Mouse (Mus musculus) hindbrain, embryonic 10.5 days (tissue): ENCODE data around the gene Rom1. TPM values are rescaled to one million over a fixed set of nuclear protein-coding genes. Genes with fewer than 3 reads are reported as not detected.

Source experiments
- DNase-seq: peaks from one replicate; pipeline ENCODE4 v3.0.0-alpha.2; 2017; ENCODE audit warnings: low spot score
- H3K27ac ChIP-seq: fragments of 300-500 bp; sonication (generic); 2 replicates; pipeline ENCODE4 v1.5.1; 2016; ENCODE audit warnings: mild to moderate bottlenecking, moderate library complexity
- H3K27me3 ChIP-seq: fragments of 300-500 bp; sonication (generic); 2 replicates; pipeline ENCODE4 v1.6.1; 2016; ENCODE audit warnings: mild to moderate bottlenecking; ENCODE audit not compliant: poor library complexity, insufficient read depth, severe bottlenecking
- H3K36me3 ChIP-seq: fragments of 300-500 bp; sonication (generic); 2 replicates; pipeline ENCODE4 v1.6.1; 2016; ENCODE audit warnings: mild to moderate bottlenecking, moderate library complexity
- H3K4me1 ChIP-seq: fragments of 300-500 bp; sonication (generic); replicated peaks from 2 replicates; pipeline ENCODE4 v1.6.1; 2016; ENCODE audit warnings: mild to moderate bottlenecking
- H3K4me3 ChIP-seq: fragments of 300-500 bp; sonication (generic); 2 replicates; pipeline ENCODE4 v1.5.1; 2016; ENCODE audit warnings: mild to moderate bottlenecking, moderate library complexity
- H3K9me3 ChIP-seq: fragments of 300-500 bp; sonication (generic); 2 replicates; pipeline ENCODE4 v1.6.1; 2016; ENCODE audit warnings: mild to moderate bottlenecking, moderate library complexity
- WGBS: fragments of 180-500 bp; shearing (Covaris S2); methylation state at CpG from one replicate; pipeline ENCODE4 v1.1.7; 2016; 5-methylcytosine and 5-hydroxymethylcytosine counted together
- polyA plus RNA-seq: library from polyadenylated mRNA; unstranded; fragments of >200 nt; fragmentation: Nextera tagmentation; extraction: Ambion mirVana; gene quantifications from 2 replicates; pipeline ENCODE4 v1.2.1, GENCODE M21; 2016

The Rom1 gene
- polyA plus RNA-seq, 1 experiment from 2014 or later, result 3.4 TPM

DNA sequence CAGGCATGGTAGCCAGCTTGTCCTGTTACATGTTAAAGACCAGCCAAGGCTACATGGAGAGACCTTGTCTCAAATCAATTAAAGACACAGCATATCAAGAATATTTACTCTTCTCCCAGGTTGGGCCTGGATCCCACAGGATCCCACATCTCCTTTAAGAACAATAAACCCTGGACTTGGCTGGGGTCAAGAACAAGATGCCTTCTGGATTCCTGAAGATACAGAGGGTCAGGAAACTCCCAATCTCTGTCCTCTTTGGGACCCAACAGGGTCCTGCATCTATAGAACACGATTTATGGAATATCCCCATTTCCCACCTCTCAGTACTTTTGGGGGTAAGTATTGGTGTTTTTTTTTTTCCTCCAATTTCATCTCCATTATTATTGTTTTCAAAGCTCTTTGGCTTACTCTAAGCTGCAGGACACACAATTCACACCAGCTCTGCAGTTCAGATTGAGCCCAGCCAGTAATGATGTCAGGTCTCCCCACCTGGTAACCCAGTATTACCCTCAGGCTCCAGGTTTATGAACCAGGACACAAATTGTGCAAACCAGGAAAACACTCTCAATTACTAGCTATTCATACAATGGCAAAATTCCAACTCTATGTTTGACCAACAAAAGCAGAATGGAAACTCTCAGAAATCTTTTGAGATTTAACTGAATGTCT lies 42.1 kb downstream of the Rom1 start:
- Histone ChIP-seq H3K27ac (peak overlapping the region; percentile 94), H3K9me3 (no peaks in the 10 kb centered on the region), H3K4me3 (peak overlapping the region; percentile 74), H3K36me3 (peaks cover 19% of the 10 kb centered on the region), H3K27me3 (no peaks in the 10 kb centered on the region), H3K4me1 (peaks cover 18% of the 10 kb centered on the region)
- no peak for DNase-seq
- WGBS, result 54% methylated on average over 1 of the region's 1 CpGs

DNA sequence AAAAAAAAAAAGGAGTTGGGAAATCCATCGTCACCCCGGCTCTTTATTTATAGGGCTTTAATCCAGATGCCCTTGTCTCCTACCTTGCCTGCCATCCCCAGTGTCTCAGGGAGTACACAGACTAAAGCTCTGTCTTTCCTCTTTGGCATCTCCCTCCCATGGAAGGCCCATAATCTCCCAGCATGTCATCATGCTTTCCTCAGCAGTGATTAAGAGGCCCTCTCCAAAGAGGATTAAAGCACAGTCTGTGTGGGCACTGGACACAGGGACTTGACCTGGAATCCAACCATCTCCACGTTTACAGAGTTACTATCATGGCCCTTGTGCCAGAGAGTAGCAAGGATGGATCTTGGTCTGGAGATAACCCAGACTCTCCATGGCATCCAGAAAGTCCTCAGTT lies 45.5 kb downstream of the Rom1 start, which contains the start of the genes Lbhd1 and Gm49403:
Lbhd1 (plus strand) TSS at position 117 of the 400 bp plus-strand sequence.
Gm49403 (plus strand) TSS at position 315 of the 400 bp plus-strand sequence.
- Histone ChIP-seq H3K27me3 (no peaks in the 10 kb centered on the region), H3K4me3 (no peak within 1 kb of the TSS), H3K4me1 (peaks cover 25% of the 10 kb centered on the region), H3K36me3 (no peaks in the 10 kb centered on the region), H3K27ac (no peak within 1 kb of the TSS), H3K9me3 (no peaks in the 10 kb centered on the region)
- DNase-seq, result no peak
- 81% methylated on average over 3 of the region's 3 CpGs for WGBS

DNA sequence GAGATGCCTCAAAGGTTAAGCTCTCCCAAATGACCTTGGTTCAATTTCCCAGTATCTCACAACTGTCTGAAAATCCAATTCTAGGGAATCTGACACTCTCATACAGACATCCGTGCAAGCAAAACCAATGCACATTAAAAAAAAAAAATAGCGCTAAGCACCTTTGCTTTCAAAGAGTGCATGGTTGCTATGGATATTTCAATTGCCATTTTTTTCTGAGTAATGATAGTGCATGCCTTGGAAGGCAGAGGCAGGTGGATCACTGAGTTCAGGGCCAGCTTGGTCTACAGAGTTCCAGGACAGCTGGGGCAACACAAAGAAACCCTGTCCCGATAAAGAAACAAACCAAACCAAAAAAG lies 48.1 kb downstream of the Rom1 start:
- DNase-seq, result no peak
- Histone ChIP-seq H3K27me3 (no peaks in the 10 kb centered on the region), H3K4me1 (peaks cover 14% of the 10 kb centered on the region), H3K4me3 (peak overlapping the region; percentile 85), H3K36me3 (peaks cover 21% of the 10 kb centered on the region), H3K27ac (peak overlapping the region; percentile 91), H3K9me3 (no peaks in the 10 kb centered on the region)
- WGBS, result 20% methylated on average over 3 of the region's 3 CpGs

DNA sequence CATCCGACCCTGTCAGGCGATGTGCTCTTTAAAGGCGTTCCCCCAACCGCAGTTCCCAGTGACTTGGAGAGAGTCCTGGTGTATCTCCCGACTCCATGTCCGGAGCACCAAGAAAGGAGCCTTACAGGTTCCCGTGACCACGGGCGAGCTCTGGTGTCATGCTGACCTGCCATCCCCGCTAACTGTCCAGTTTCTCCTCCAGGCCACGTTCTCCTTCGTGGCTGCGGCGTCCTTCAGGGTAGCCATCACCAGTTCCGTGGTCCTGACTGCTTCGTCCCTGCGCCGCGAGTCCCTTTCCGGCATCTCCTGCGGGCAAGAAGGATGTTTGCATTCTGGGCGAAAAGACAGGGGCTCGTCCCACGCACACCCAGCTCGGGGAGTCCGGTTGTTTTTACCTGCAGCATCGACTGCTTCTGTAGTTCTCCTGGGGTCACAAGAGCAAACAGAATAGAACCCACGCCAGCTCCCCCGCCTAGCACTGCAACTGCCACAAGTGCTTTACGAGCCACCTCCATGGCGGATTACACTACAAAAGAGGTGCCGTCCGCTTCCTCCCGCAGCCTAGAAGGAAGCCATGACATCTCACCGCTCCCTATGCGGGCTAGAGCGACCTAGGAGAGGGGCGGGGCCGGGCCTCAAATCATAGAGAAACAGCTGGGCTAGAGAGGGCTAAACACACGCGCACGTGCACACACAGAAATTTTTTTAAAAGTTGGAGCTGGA lies 48.7 kb downstream of the Rom1 start, which contains the start of gene Uqcc3:
Uqcc3 (minus strand) TSS at position 613 of the 723 bp plus-strand sequence.
- under 1% methylated on average over 42 of the region's 42 CpGs for WGBS
- Histone ChIP-seq H3K4me1 (peaks cover 14% of the 10 kb centered on the region), H3K27ac (peak within 1 kb of the TSS; percentile 91), H3K27me3 (no peaks in the 10 kb centered on the region), H3K9me3 (no peaks in the 10 kb centered on the region), H3K36me3 (peaks cover 27% of the 10 kb centered on the region), H3K4me3 (peak within 1 kb of the TSS; percentile 85)
- DNase-seq, result peak; percentile 85

Other genes with a start within 250 kb of the Rom1 start
- 128 and 146 TPM in 2 replicates for gene Slc3a2, start 206.0 kb downstream of the Rom1 start, polyA plus RNA-seq
- gene Wdr74, start 193.5 kb downstream of the Rom1 start, polyA plus RNA-seq, result 112 and 115 TPM in 2 replicates
- gene 1700092M07Rik, start 188.6 kb downstream of the Rom1 start, polyA plus RNA-seq, result 2.8 and 2.9 TPM in 2 replicates
- gene Stx5a, start 187.9 kb downstream of the Rom1 start, polyA plus RNA-seq, result 95.6 and 106 TPM in 2 replicates
- 233 and 249 TPM in 2 replicates for gene Nxf1, start 172.3 kb downstream of the Rom1 start, polyA plus RNA-seq
- 185 and 220 TPM in 2 replicates for gene Tmem223, start 158.4 kb downstream of the Rom1 start, polyA plus RNA-seq
- 51.7 and 54.4 TPM in 2 replicates for gene Tmem179b, start 154.9 kb downstream of the Rom1 start, polyA plus RNA-seq
- gene Taf6l, start 142.9 kb downstream of the Rom1 start, polyA plus RNA-seq, result 43.8 and 44.2 TPM in 2 replicates
- gene Polr2g, start 130.8 kb downstream of the Rom1 start, polyA plus RNA-seq, result 189 and 194 TPM in 2 replicates
- 7.2 and 8.3 TPM in 2 replicates for gene Zbtb3, start 126.8 kb downstream of the Rom1 start, polyA plus RNA-seq
- gene Ttc9c, start 110.0 kb downstream of the Rom1 start, polyA plus RNA-seq, result 52.0 and 67.5 TPM in 2 replicates
- gene Hnrnpul2, start 109.3 kb downstream of the Rom1 start, polyA plus RNA-seq, result 4.1 and 4.5 TPM in 2 replicates
- gene AC129217.1, start 99.6 kb downstream of the Rom1 start, polyA plus RNA-seq, result 0.31 TPM in 1 of 2 replicates, not detected in the other
- 55.8 and 64.3 TPM in 2 replicates for gene Bscl2, start 91.9 kb downstream of the Rom1 start, polyA plus RNA-seq
- 66.7 and 140 TPM in 2 replicates for gene Gng3, start 90.2 kb downstream of the Rom1 start, polyA plus RNA-seq
- 0.44 and 0.47 TPM in 2 replicates for gene Lrrn4cl, start 78.6 kb downstream of the Rom1 start, polyA plus RNA-seq
- gene Ubxn1, start 57.9 kb downstream of the Rom1 start, polyA plus RNA-seq, result 201 and 202 TPM in 2 replicates
- gene Uqcc3, start 48.4 kb downstream of the Rom1 start, polyA plus RNA-seq, result 57.9 and 62.5 TPM in 2 replicates
- gene Lbhd1, start 45.6 kb downstream of the Rom1 start, polyA plus RNA-seq, result 111 and 112 TPM in 2 replicates
- gene Gm49403, start 45.4 kb downstream of the Rom1 start, polyA plus RNA-seq, result not detected in 2 replicates
- gene 1810009A15Rik, start 40.5 kb downstream of the Rom1 start, polyA plus RNA-seq, result 139 and 159 TPM in 2 replicates
- 0.22 TPM in 1 of 2 replicates, not detected in the other for gene Gm49416, start 40.4 kb downstream of the Rom1 start, polyA plus RNA-seq
- gene Ints5, start 36.4 kb downstream of the Rom1 start, polyA plus RNA-seq, result 56.4 and 60.3 TPM in 2 replicates
- gene Ganab, start 31.3 kb downstream of the Rom1 start, polyA plus RNA-seq, result 113 and 125 TPM in 2 replicates
- gene B3gat3, start 9.0 kb downstream of the Rom1 start, polyA plus RNA-seq, result 63.1 and 78.0 TPM in 2 replicates
- 21.3 and 24.9 TPM in 2 replicates for gene Eml3, start 196 bp upstream of the Rom1 start, polyA plus RNA-seq
- gene Mta2, start 12.5 kb upstream of the Rom1 start, polyA plus RNA-seq, result 178 and 184 TPM in 2 replicates
- gene Tut1, start 24.5 kb upstream of the Rom1 start, polyA plus RNA-seq, result 39.3 and 41.2 TPM in 2 replicates
- gene Eef1g, start 37.7 kb upstream of the Rom1 start, polyA plus RNA-seq, result 402 and 497 TPM in 2 replicates
- gene Ahnak, start 59.9 kb upstream of the Rom1 start, polyA plus RNA-seq, result 8.1 and 11.0 TPM in 2 replicates
- not detected in 2 replicates for gene Scgb1a1, start 158.6 kb upstream of the Rom1 start, polyA plus RNA-seq
- gene Asrgl1, start 206.3 kb upstream of the Rom1 start, polyA plus RNA-seq, result 12.9 and 15.3 TPM in 2 replicates